Mouse (Mus musculus) megakaryocyte progenitor cell, adult 5-6 weeks (primary cell): ENCODE data around the gene Chrna1. TPM values are rescaled to one million over a fixed set of nuclear protein-coding genes. Genes with fewer than 3 reads are reported as not detected.

Experiments
- ATAC-seq: replicated peaks from 2 replicates; pipeline ENCODE4 v1.8.0; 2016; ENCODE audit warnings: mild to moderate bottlenecking, moderate TSS enrichment, inconsistent platforms; ENCODE audit not compliant: poor library complexity
- total RNA-seq, 2 experiments: library from RNA; stranded (forward) in 1 of 2; stranded (reverse) in 1 of 2; fragments of 157-497, 149-512 nt in 1 of 2; fragments of 200-1000 nt in 1 of 2; gene quantifications; 2 replicates each; pipeline versions ENCODE4 v1.2.3 to v1.2.4; 2015 to 2017

Chrna1 gene
- total RNA-seq, 2 experiments from 2014 or later = 0.02 TPM; not detected in 1

GRCm38 (mm10) chr2:73527956-73528355 lies 52.2 kb downstream of the Chrna1 start:
- no peak for ATAC-seq

GRCm38 (mm10) chr2:73526691-73527090 lies 53.4 kb downstream of the Chrna1 start:
- peak; percentile 49 for ATAC-seq

DNA sequence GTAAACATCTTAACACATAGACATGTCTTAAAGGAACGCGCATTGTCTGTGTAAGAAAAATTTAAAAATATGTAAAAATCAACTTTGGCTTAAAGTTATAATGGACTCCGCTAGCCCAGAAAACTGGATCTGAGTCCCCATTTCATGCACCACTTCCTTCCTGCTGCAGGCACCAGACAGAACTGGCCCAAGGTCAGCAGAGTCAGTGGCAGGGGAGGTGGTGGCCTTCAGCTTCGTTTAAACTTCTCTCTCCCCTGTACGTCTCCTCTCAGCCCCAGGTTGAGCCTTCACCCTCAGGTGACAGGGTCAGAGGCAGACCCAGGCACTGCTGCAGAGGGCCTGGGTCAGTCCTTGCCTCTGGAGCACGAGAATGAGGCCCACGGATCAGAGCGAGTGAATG lies 57.2 kb downstream of the Chrna1 start:
- no peak for ATAC-seq

- no peak for ATAC-seq
Measured at GRCm38 (mm10) chr2:73522336-73522735, 57.8 kb downstream of the Chrna1 start.

DNA sequence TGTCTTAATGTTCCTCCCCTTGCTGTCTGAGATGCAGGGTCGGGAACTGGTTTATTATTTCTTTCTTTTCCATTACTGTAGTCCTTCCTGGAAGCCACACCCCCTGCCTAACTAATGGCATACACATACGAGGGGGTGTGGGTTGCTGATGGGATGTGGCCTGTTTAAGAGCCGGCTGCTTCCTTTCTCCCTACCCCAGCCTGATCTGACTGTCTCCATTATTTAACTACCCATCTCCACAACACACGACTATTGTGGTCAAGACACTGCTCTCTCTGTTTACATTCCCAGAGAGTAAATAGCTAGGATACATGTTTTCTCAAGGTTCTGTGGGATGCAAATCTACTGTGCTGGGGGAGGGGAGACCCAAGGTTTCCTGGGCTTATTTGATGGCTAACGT lies 58.4 kb downstream of the Chrna1 start:
- ATAC-seq = no peak

DNA sequence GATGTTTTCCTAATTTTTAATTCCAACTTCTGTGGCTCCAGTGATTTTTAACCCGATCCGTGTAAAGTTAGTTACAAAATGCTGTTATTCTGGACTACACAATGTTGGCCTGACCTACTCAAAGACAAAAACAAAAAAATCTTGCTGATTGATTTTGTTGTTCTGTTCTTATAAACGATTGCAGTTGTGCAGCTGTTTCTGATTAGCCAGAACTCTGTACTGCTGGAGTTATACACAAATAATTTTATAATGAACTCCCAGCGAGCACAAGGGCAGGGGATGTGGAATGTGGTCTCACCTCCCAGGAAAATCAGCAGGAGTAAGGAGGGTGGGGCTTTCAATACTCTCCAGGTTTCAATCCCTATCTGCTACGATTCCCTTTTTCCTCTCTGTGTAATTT lies 61.2 kb downstream of the Chrna1 start:
- no peak for ATAC-seq

DNA sequence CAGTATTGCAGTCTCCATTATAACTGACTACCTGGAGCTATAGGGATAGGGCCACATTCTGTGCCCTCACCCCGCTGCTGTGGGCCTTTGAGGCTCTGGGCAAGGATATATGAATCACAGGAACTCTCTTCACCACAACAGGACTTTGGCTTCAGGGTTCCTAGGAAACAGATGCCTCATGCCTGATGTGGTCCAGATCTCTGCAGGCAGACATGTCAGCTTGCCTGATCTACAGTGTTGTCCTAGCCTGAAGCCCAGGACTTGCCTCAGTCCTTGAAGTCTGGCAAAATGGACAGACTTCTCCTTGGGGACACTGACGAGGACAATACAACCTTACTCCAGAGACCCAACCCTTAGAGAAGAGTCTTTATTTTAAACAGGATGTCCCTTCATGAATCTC lies 61.8 kb downstream of the Chrna1 start:
- no peak for ATAC-seq

DNA sequence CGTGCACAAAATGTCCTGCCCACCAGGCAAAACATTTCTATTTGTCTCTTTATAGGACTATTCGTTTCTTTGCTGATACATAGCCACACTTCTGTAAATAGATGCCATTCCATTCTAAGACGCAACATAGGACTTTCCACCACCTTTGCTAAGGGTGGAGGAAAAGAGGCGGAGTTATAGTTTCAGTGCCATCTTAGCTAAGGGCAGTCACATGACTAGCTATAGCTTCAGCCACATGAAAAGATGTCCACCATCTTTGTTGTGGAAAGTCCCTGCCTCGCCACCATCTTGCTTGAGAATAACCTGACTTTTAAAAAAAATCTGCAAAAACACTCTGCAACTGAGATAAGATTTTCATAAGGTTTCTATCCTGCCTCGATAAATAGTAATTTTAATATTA lies 66.0 kb downstream of the Chrna1 start:
- no peak for ATAC-seq

Other genes starting within 250 kb of the Chrna1 start
- gene Gpr155, start 193.8 kb downstream of the Chrna1 start, total RNA-seq (2015) = 1.0 and 1.1 TPM in 2 replicates
- gene Gpr155, start 193.8 kb downstream of the Chrna1 start, total RNA-seq (2017) = 1.8 and 2.9 TPM in 2 replicates
- gene Wipf1, start 50.6 kb downstream of the Chrna1 start, total RNA-seq (2015) = 33.6 and 39.1 TPM in 2 replicates
- 12.7 and 13.7 TPM in 2 replicates for gene Wipf1, start 50.6 kb downstream of the Chrna1 start, total RNA-seq (2017)
- 0.10 TPM in 1 of 2 replicates, not detected in the other for gene Chn1, start 195.0 kb upstream of the Chrna1 start, total RNA-seq (2015)
- 0.21 and 0.51 TPM in 2 replicates for gene Chn1, start 195.0 kb upstream of the Chrna1 start, total RNA-seq (2017)